Mouse (Mus musculus) bone marrow macrophage, adult 2 months (primary cell): ENCODE measurements around the gene She.

ENCODE experiments used
- CTCF ChIP-seq: IDR thresholded peaks from 2 replicates; pipeline ENCODE4 v1.5.1; 2012; ENCODE audit warnings: low read depth, mild to moderate bottlenecking, low read length, moderate library complexity
- POLR2A ChIP-seq: IDR thresholded peaks from 2 replicates; pipeline ENCODE4 v1.6.1; 2012; ENCODE audit warnings: mild to moderate bottlenecking, low read depth, low read length, borderline replicate concordance

DNA sequence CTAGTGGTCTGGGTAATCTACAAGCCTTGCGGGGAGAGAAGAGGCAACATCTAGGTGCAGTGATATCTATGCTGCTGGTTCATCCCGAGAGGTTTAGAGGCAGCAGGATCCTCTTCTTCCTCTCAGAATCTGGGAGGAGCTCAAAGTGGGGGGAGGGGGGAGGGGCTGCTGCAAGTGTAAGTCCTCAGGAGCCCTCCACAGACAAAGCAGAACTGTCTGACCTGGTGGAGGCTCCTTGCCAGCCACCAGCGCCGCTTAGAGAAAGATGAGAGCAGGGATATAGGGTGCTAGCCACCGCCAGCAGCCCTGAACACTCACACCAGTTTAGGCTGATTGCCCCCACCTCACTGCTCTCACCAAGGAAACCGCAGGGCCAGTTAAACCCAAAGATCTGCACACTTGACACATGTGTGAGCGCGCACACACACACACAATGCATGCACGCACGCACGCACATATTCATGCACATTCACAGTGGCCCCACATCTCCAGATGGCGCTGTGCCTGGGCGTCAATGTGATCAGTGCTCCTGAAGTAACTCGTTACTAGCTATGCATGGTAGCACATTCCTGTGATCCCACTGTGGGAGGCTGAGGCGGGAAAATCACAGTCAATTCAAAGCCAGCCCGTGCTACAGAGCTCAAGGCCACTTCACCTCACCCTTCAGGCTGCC lies 42.4 kb upstream of the She start:
- TF ChIP-seq POLR2A (no peak), CTCF (no peak)
